Mouse (Mus musculus): Measurements from ENCODE around the gene C2cd2. TPM values are rescaled to one million over a fixed set of nuclear protein-coding genes. Genes with fewer than 3 reads are reported as not detected.
A peak's percentile ranks its signal among the peaks of the same experiment; 100 is the strongest.

The C2cd2 gene
- polyA plus RNA-seq, 1 experiment from 2014 or later = 19.2 TPM

DNA sequence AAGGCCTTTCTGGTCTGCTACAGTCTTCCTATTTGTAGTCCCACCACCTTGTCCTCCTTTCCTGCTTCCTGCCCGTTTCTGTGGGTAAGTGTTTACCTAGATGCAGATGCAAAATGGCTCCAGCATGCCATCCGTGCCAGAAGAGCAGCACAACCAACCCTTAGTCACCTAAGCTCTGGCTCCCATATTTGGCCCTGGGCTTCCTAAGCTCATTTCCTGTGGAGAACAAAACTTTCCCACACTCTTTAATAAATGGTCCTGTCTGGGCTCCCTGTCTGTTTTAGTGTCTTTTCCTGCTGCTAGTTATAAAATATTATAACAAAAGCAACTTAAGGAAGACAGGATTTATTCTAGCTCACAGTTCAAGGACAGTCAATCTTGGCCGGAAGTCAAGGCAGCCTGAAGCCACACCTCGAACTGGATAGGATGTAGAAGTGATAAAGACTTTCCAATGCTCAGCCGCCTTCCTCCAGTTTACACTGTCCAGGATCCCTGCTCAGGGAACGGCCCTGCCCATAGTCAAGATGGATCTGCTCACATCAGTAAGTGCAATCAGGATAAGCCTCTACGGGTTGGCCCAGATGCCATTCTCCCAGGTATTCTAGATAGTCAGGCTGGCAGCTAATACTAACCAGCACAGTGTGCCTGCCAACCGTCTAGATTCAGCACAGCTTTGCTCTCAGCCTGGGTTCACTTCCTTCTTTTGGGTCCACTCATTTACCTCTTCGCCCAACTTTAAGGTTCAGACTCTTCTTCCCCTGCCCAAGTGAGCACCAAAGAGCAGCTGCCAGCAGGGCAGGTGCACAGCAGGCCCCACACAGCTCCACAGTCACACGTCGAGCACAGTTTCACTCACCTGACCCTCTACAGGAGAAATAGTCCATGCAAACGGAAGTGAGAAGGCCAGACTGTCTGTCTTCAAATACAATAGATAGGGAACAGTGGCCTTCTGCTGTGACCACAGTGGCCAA is 117.1 kb downstream of the C2cd2 start:
- H3K27ac ChIP-seq (ENCODE audit: low read length) = no peak overlapping the region
- peak; percentile 19; the same call in 1 of the 2 replicates for ATAC-seq (ENCODE audit: insufficient number of reproducible peaks, insufficient read depth, low FRiP score, low read depth)

DNA sequence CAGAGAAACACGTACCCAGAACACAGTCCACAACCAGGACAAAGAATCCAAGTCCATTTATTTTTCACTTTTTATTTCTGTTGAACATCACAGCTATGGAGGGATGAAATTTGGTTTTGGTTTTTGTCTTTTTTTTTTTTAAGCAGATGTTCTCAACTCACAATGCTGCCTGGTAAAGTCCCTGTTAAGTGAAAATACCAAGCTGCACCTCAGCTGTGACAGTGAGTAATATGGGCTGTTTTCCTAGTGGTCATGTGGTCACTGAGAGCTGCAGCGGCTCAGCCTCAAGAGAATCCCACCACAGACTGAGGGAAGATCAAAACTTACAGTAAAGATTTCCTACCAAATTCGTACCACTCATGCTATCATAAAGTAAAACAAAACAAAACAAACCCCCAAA is 130.2 kb downstream of the C2cd2 start:
- WGBS = 82% methylated on average over 3 of the region's 3 CpGs
- no peak for ATAC-seq (ENCODE audit: insufficient number of reproducible peaks, insufficient read depth, low FRiP score, low read depth)
- H3K4me1 ChIP-seq (ENCODE audit: control insufficient read depth, insufficient read depth, low read length) = no peaks in the 10 kb centered on the region
- no peak overlapping the region for H3K4me3 ChIP-seq (ENCODE audit: low read depth, low read length)
- H3K27ac ChIP-seq (ENCODE audit: low read length) = no peak overlapping the region
- H3K36me3 ChIP-seq (ENCODE audit: control insufficient read depth, insufficient read depth, low read length) = peaks cover 73% of the 10 kb centered on the region
- H3K27me3 ChIP-seq (ENCODE audit: control insufficient read depth, insufficient read depth, low read length) = no peaks in the 10 kb centered on the region
- H3K4me2 ChIP-seq (replicated peaks; ENCODE audit: low read depth, low read length) = no peak overlapping the region
- no peak overlapping the region for H3K9ac ChIP-seq (replicated peaks; ENCODE audit: low read depth, low read length)
- H3K9me3 ChIP-seq (ENCODE audit: control insufficient read depth, low read depth, low read length) = no peaks in the 10 kb centered on the region

More for the DNA sequence above, 117.1 kb downstream of the C2cd2 start:
- no peaks in the 10 kb centered on the region for H3K9me3 ChIP-seq (ENCODE audit: control insufficient read depth, low read depth, low read length)
- no peak overlapping the region for H3K4me3 ChIP-seq (ENCODE audit: low read depth, low read length)
- no peaks in the 10 kb centered on the region; the same call in 1 of the 2 replicates for H3K36me3 ChIP-seq (ENCODE audit: control insufficient read depth, insufficient read depth, low read length)
- H3K4me1 ChIP-seq (ENCODE audit: control insufficient read depth, insufficient read depth, low read length) = peaks cover 9% of the 10 kb centered on the region; the same call in 1 of the 2 replicates
- no peak overlapping the region for H3K4me2 ChIP-seq (replicated peaks; ENCODE audit: low read depth, low read length)
- H3K9ac ChIP-seq (replicated peaks; ENCODE audit: low read depth, low read length) = no peak overlapping the region
- H3K27me3 ChIP-seq (ENCODE audit: control insufficient read depth, insufficient read depth, low read length) = no peaks in the 10 kb centered on the region
- 75% methylated on average over 12 of the region's 12 CpGs for WGBS

DNA sequence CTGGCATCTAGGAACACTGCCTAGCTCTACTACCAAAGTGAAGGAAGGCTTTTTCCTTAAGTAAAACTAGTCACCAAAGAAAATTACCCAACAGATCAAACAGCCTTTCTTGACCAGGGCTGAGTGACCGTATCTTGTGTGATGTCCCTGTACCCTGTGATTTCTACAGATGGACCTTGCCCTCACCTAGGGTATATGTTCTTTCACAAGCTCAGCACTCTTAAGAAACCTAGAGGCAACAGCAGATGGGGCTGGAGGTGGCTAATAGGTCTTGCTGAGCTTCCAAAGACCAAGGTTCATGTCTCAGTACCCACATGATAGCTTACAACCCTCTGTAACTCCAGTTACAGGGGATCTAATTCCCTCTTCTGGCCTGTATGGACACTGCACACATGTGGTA is 134.2 kb downstream of the C2cd2 start:
- no peak for ATAC-seq (ENCODE audit: insufficient number of reproducible peaks, insufficient read depth, low FRiP score, low read depth)
- H3K27ac ChIP-seq (ENCODE audit: low read length) = no peak overlapping the region
- no peaks in the 10 kb centered on the region for H3K4me1 ChIP-seq (ENCODE audit: control insufficient read depth, insufficient read depth, low read length)
- WGBS = 97% methylated on average over 1 of the region's 1 CpGs
- H3K4me3 ChIP-seq (ENCODE audit: low read depth, low read length) = no peak overlapping the region
- H3K9me3 ChIP-seq (ENCODE audit: control insufficient read depth, low read depth, low read length) = no peaks in the 10 kb centered on the region
- no peaks in the 10 kb centered on the region for H3K27me3 ChIP-seq (ENCODE audit: control insufficient read depth, insufficient read depth, low read length)
- H3K4me2 ChIP-seq (replicated peaks; ENCODE audit: low read depth, low read length) = no peak overlapping the region
- H3K9ac ChIP-seq (replicated peaks; ENCODE audit: low read depth, low read length) = no peak overlapping the region
- H3K36me3 ChIP-seq (ENCODE audit: control insufficient read depth, insufficient read depth, low read length) = peaks cover 43% of the 10 kb centered on the region

DNA sequence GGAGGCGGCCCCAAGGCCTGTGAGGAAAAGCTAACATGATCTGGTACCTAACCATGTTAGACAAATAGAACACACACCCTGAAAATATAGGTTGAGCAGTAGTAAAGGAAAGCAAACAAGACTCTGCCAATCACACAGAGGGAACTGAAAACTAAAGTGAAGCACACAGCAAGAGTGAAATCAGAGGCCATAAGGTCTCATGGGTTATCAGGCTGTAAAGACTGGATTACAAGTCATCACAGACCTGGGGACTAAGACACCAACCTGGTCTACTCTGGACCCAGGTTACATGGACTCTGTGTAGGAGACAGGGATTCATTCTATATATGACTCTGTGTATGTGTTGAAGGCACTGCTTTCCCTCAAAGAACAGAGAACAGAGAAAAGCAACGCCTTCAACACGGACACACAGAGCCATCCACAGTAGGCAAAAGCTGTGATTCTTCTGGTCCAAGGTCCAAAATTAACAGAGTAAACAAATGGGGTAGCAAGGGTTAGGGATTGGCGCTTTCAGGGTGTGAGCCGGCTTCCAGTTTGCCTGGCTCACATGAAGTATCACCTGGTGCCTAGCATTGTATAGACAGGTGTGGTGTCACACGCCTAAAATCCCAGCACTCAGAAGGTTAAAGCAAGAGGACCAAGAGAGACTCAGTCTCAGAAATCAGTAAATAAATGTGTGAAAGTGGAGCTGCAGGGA is 138.9 kb downstream of the C2cd2 start:
- Histone ChIP-seq H3K4me1 (ENCODE audit: control insufficient read depth, insufficient read depth, low read length) (no peaks in the 10 kb centered on the region), H3K9me3 (ENCODE audit: control insufficient read depth, low read depth, low read length) (no peaks in the 10 kb centered on the region), H3K27ac (ENCODE audit: low read length) (no peak overlapping the region), H3K9ac (replicated peaks; ENCODE audit: low read depth, low read length) (no peak overlapping the region), H3K4me2 (replicated peaks; ENCODE audit: low read depth, low read length) (no peak overlapping the region), H3K4me3 (ENCODE audit: low read depth, low read length) (no peak overlapping the region), H3K36me3 (ENCODE audit: control insufficient read depth, insufficient read depth, low read length) (peaks cover 38% of the 10 kb centered on the region), H3K27me3 (ENCODE audit: control insufficient read depth, insufficient read depth, low read length) (no peaks in the 10 kb centered on the region)
- 86% methylated on average over 6 of the region's 6 CpGs for WGBS
- no peak; the same call in 1 of the 2 replicates for ATAC-seq (ENCODE audit: insufficient number of reproducible peaks, insufficient read depth, low FRiP score, low read depth)

DNA sequence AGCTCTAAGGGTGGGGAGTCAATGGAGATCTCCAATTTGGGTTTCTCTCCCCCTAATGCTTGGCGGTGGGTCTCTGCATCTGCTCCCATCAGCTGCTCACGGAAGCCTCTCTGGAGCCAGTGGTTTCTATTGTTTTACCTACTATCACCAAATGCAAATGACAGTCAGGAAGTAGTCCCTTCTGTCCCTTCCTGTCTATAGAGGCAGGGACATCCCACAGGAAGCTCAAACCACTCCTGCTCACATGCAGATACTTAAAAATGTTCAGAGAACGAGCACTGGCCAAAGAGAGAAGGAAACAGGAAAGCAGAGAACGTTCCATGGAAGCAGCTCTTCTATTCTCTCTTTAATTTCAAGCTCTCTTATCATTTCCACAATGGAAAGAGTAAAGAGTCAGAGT is 142.9 kb downstream of the C2cd2 start:
- H3K9me3 ChIP-seq (ENCODE audit: control insufficient read depth, low read depth, low read length) = no peaks in the 10 kb centered on the region
- H3K27ac ChIP-seq (ENCODE audit: low read length) = no peak overlapping the region
- ATAC-seq (ENCODE audit: insufficient number of reproducible peaks, insufficient read depth, low FRiP score, low read depth) = no peak
- no peaks in the 10 kb centered on the region for H3K4me1 ChIP-seq (ENCODE audit: control insufficient read depth, insufficient read depth, low read length)
- peaks cover 49% of the 10 kb centered on the region for H3K36me3 ChIP-seq (ENCODE audit: control insufficient read depth, insufficient read depth, low read length)
- H3K9ac ChIP-seq (replicated peaks; ENCODE audit: low read depth, low read length) = no peak overlapping the region
- WGBS = 83% methylated on average over 4 of the region's 4 CpGs
- no peak overlapping the region for H3K4me3 ChIP-seq (ENCODE audit: low read depth, low read length)
- no peak overlapping the region for H3K4me2 ChIP-seq (replicated peaks; ENCODE audit: low read depth, low read length)
- no peaks in the 10 kb centered on the region for H3K27me3 ChIP-seq (ENCODE audit: control insufficient read depth, insufficient read depth, low read length)

DNA sequence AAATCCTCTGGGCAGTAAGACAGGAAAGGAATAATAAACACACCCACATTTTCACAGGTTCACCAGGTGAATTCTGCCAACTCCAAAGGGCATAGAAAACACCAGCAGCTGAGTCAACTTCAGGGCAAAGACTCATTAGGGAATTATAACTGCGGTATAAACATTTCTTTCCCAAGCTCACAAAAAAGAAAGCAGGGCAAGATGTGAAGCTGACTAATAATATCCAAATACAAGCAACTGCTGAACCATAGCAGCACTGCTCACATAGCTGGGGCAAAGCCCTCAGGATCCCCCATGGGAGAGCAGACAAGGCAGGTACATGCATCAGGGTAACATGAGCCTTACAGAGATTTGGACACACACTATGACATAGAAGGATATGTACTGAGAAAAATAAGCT is 145.0 kb downstream of the C2cd2 start:
- no peak overlapping the region for H3K9ac ChIP-seq (replicated peaks; ENCODE audit: low read depth, low read length)
- ATAC-seq (ENCODE audit: insufficient number of reproducible peaks, insufficient read depth, low FRiP score, low read depth) = no peak
- no peak overlapping the region for H3K27ac ChIP-seq (ENCODE audit: low read length)
- H3K27me3 ChIP-seq (ENCODE audit: control insufficient read depth, insufficient read depth, low read length) = no peaks in the 10 kb centered on the region
- no peak overlapping the region for H3K4me2 ChIP-seq (replicated peaks; ENCODE audit: low read depth, low read length)
- peaks cover 56% of the 10 kb centered on the region for H3K36me3 ChIP-seq (ENCODE audit: control insufficient read depth, insufficient read depth, low read length)
- 95% methylated on average over 1 of the region's 1 CpGs for WGBS
- no peaks in the 10 kb centered on the region for H3K4me1 ChIP-seq (ENCODE audit: control insufficient read depth, insufficient read depth, low read length)
- H3K9me3 ChIP-seq (ENCODE audit: control insufficient read depth, low read depth, low read length) = no peaks in the 10 kb centered on the region
- no peak overlapping the region for H3K4me3 ChIP-seq (ENCODE audit: low read depth, low read length)

DNA sequence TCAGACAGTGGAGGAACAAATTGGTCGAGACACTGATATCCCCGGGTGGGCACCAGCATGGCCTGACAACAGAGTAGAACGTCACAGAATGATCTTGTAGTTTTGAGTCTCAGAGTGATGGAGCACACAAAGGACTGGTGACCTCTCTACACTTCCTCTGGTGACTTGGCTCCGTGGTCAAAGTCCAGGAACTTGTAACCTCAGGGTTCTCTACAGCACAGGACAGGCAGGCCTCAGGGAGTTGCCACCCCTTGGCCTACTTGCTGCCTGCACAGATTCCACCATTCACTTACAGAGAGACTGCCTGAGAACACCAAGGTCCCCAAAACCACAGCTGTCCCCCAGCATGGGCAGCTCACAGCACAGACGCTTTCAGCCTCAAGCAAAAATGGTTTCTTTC is 147.1 kb downstream of the C2cd2 start:
- Histone ChIP-seq H3K4me3 (ENCODE audit: low read depth, low read length) (no peak overlapping the region), H3K27ac (ENCODE audit: low read length) (no peak overlapping the region), H3K36me3 (ENCODE audit: control insufficient read depth, insufficient read depth, low read length) (peaks cover 64% of the 10 kb centered on the region), H3K27me3 (ENCODE audit: control insufficient read depth, insufficient read depth, low read length) (no peaks in the 10 kb centered on the region), H3K4me1 (ENCODE audit: control insufficient read depth, insufficient read depth, low read length) (no peaks in the 10 kb centered on the region), H3K9me3 (ENCODE audit: control insufficient read depth, low read depth, low read length) (no peaks in the 10 kb centered on the region), H3K4me2 (replicated peaks; ENCODE audit: low read depth, low read length) (no peak overlapping the region), H3K9ac (replicated peaks; ENCODE audit: low read depth, low read length) (no peak overlapping the region)
- WGBS = 83% methylated on average over 5 of the region's 5 CpGs
- ATAC-seq (ENCODE audit: insufficient number of reproducible peaks, insufficient read depth, low FRiP score, low read depth) = no peak

DNA sequence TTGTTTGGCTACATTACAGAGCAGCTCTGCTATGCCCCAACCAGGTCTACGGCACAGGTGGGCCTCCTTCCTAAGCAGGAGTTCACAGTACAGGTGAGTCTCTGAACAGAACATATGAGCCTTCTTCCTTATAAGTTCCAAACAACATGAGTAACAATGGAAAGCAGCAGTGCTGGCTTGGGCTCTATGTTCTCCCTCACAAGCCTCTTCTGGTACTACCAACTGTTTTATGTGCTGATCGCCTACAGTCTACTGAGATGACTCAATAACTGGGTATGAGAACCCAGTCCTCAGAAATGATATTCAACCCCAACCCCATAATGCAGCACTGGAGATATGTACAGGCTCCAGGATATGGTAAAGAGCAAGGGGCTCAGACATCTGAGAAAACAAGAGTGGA is 148.3 kb downstream of the C2cd2 start:
- 95% methylated on average over 2 of the region's 2 CpGs for WGBS
- H3K9me3 ChIP-seq (ENCODE audit: control insufficient read depth, low read depth, low read length) = no peaks in the 10 kb centered on the region
- no peak overlapping the region for H3K4me2 ChIP-seq (replicated peaks; ENCODE audit: low read depth, low read length)
- H3K27me3 ChIP-seq (ENCODE audit: control insufficient read depth, insufficient read depth, low read length) = no peaks in the 10 kb centered on the region
- no peak overlapping the region for H3K4me3 ChIP-seq (ENCODE audit: low read depth, low read length)
- no peak overlapping the region for H3K9ac ChIP-seq (replicated peaks; ENCODE audit: low read depth, low read length)
- no peaks in the 10 kb centered on the region for H3K4me1 ChIP-seq (ENCODE audit: control insufficient read depth, insufficient read depth, low read length)
- H3K36me3 ChIP-seq (ENCODE audit: control insufficient read depth, insufficient read depth, low read length) = peaks cover 65% of the 10 kb centered on the region
- ATAC-seq (ENCODE audit: insufficient number of reproducible peaks, insufficient read depth, low FRiP score, low read depth) = no peak
- H3K27ac ChIP-seq (ENCODE audit: low read length) = no peak overlapping the region

All from stomach, embryonic 14.5 days (tissue).